Mouse (Mus musculus) cerebellum, adult (tissue): Measurements from ENCODE around the gene Gpr158.

Experiments used
- ATAC-seq: cut with Nextera tagmentation; 2 replicates; pipeline ENCODE4 v1.9.2; 2017; ENCODE audit warnings: mild to moderate bottlenecking, moderate library complexity, mixed read lengths; ENCODE audit not compliant: insufficient number of reproducible peaks, low FRiP score, low TSS enrichment

Gpr158 gene

GRCm38 (mm10) chr2:21530750-21531149, 163.4 kb downstream of the Gpr158 start:
- no peak for ATAC-seq

- no peak for ATAC-seq
Measured at GRCm38 (mm10) chr2:21619180-21619579, 251.8 kb downstream of the Gpr158 start.

- peak; percentile 90 for ATAC-seq
Measured at GRCm38 (mm10) chr2:21632136-21632535, 264.8 kb downstream of the Gpr158 start.

- ATAC-seq = no peak
Measured at GRCm38 (mm10) chr2:21665721-21666120, 298.4 kb downstream of the Gpr158 start.

DNA sequence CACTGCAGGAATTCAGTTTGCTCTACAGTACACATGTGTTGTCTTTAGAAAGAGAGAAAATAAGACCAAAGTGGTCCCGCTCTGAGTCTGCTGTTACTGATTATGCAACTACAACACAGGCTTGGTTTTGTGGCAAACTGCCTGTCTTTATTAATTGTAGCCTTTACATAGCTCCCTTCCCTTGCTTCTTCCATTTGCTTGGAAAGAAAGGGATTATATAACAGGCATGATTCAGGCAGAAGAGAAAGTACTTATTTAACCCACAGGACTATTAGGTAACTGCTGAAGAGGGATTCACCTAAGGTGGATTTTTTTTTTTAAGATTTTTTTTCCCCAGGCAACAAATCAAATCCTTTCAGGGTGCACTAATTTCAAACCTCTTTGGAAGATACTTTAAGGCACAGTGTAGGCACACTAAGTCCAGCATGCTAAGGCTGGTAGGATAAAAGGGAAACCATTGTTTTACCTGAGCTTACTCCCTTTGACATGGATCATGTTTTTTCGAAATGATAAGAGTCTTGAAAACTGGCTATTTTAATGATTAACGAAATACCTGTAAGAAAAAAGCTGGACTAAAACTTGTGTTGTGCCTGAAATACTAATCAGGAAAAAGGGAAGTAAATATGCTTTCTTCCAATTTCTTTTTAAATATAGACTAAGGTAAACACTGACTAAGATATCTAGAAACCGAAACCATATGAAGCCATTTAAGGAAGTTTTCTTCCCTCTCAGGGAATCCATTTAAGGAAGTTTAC, 308.9 kb downstream of the Gpr158 start:
- ATAC-seq = peak; percentile 56

DNA sequence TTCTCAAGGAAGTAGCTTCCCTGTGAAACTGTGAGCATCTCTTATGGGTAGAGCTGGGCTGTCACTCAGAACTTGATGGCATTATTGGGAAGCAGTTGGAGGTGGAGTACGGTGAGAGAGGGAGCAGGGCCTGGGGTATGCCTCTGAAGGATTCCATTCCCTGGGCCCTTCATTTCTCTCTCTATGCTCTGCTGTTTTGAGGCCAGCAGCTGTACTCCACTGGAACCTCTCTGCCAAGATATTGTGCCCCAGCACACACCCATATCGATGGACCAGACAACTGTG, 309.4 kb downstream of the Gpr158 start:
- ATAC-seq = no peak

DNA sequence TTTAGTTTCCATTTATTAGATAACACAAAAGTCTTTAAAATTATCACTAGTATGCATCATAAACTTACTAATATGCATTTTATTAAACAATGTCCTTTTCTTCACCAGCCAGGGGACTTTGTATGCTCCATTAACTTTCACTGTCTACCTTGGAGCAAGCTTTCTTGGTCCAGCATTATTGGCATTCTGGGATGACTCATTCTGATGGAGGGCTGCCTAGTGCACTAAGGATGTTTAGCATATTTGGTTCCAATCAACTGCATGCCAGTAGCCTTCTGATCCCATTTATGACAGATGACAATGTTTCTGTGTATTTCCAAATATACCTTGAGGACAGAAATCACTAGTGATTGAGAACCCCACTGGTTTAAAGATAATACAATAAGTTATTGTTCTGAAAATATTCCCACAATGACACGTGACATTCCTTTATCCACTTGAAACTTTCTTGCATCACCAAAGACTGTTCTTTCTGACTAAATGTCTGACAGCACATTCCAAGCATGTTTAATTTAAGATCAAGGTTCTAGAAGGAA, 313.5 kb downstream of the Gpr158 start:
- ATAC-seq = no peak

GRCm38 (mm10) chr2:21684736-21685135, 317.4 kb downstream of the Gpr158 start:
- ATAC-seq = no peak

GRCm38 (mm10) chr2:21693128-21693527, 325.8 kb downstream of the Gpr158 start:
- ATAC-seq = no peak

DNA sequence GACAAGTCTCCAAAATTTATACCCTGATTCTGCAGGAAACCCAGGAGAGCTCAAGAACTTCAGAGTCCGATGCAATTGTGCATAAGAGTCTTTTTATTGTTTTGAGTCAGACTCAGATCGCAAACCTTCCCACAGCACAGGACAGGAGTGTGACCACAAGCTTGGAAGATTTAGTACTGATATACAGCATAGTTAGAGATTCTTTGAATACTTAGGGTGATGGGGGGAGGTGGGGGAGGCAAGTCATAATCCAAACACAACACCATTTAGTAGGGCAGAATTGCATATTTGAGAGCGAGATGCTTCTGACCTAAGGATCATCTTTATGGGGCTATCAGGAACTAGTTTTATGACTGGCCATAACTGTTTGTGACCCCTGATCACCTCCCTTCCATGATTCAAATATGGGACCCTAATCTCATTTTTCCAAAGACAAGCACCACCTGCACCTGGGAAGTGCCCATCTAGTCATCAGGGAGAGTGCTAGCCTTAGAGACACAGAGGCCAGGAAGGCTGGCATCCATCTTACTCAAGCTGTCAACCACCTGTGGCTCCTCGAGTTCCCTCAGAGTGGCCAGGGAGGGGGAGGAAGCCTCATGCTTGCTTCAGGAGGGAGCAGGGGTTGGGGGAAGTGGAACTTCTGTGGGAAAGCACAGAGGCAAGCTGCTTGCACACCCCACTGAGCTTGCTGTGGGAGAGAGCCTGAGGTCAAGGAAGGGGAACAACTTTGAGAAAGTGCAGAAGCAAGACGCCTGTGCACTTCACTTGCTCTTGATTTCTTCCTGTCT, 326.7 kb downstream of the Gpr158 start:
- peak; percentile 20; the same call in 1 of the 2 replicates for ATAC-seq

GRCm38 (mm10) chr2:21728075-21728474, 360.7 kb downstream of the Gpr158 start:
- no peak for ATAC-seq

DNA sequence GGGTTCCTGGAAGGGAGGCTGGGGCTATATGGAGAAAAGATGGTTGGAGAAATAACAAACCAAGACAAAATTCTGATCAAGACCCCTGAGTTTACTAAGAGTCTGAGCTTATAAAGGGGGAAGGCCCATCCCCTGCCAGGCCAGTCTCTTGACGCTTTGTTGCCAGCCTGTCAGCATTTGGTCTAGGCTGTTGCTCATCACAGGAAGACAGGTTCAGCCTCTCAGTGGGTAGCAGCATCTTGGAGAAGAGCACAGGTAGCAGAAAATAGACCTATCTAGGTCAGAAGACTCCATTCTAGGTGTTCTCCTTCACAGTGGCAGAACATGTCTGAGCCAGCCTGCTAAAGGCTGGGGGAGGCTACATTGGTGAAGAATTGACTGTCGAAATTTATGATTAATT, 416.4 kb downstream of the Gpr158 start:
- ATAC-seq = no peak; the same call in 1 of the 2 replicates

GRCm38 (mm10) chr2:21793156-21793555, 425.8 kb downstream of the Gpr158 start:
- no peak for ATAC-seq

DNA sequence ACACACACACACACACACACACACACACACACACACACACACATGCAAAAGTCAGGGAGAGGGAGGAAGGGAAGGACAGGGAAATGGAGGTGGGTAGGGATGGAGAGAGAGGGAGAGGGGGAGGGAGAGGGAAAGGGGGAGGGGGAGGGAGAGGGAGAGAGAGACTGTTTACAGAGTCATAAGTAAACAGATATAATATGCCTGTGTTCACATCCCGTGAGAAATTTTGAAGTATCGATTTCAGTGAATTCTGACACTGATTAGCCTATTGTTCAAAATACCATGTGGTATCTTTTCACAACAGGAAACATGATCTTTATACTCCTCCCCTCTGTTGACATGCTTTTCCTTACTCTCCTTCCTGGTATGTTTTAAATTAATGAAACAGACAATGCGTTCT, 432.3 kb downstream of the Gpr158 start:
- ATAC-seq = no peak

GRCm38 (mm10) chr2:21800045-21800444, 432.7 kb downstream of the Gpr158 start:
- ATAC-seq = no peak

- no peak for ATAC-seq
Measured at GRCm38 (mm10) chr2:21808510-21808909, 441.2 kb downstream of the Gpr158 start.

DNA sequence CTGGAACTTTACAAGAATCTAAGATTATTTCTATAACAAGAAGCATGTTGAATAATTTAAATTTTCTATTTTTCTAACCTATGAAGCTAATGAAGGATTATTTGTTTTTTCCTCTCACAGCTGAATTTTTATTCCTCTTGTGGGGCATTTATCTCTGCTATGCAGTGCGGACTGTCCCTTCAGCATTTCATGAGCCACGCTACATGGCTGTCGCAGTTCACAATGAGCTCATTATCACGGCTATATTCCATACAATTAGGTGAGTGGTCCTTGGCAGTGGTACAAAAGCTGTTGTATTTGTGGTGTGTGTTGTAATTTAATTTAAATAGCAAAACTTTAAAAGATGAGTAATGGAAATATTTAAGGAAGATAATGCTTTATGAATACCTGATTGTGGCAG, 443.1 kb downstream of the Gpr158 start:
- ATAC-seq = no peak

DNA sequence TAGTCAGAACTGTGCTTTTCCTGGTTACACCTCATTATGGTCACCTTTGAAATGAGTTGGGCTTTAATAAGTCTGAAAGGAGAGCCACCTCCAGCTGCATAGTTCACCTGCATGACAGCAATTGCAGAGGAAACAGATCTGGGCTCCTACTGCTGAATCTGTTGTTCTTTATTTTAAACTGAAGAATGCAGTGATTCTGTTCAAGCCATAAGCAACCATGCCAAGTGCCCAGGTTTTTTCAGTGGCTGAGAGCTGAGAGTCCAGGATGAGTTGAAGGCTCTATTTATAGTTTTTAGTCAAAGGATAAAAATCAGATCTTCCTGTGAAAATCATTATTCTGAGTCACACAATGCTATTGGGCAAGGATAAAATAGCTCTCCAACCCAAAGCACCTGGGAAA, 496.7 kb downstream of the Gpr158 start:
- peak; percentile 68 for ATAC-seq
